Mouse (Mus musculus): ENCODE results near the gene Camk2d. TPM values are rescaled to one million over a fixed set of nuclear protein-coding genes. Genes with fewer than 3 reads are reported as not detected.

Camk2d gene
- 15.7 and 20.6 TPM in 2 replicates for polyA plus RNA-seq (2014; fragmentation: Nextera tagmentation; extraction: Ambion mirVana)

- H3K27ac ChIP-seq (ENCODE audit: low read depth, low read length): peak within 1 kb of the TSS; percentile 94
- no peaks in the 10 kb centered on the region for H3K4me1 ChIP-seq (replicated peaks; ENCODE audit: control insufficient read depth, insufficient read depth, low read length)
- under 1% methylated on average over 16 of the region's 16 CpGs for WGBS
- peak within 1 kb of the TSS; percentile 81 for H3K4me3 ChIP-seq (ENCODE audit: low read depth, low read length)
- H3K36me3 ChIP-seq (ENCODE audit: control insufficient read depth, insufficient read depth, low read length): no peaks in the 10 kb centered on the region
- no peaks in the 10 kb centered on the region for H3K9me3 ChIP-seq (ENCODE audit: control insufficient read depth, low read length)
- peak; percentile 98 for DNase-seq (ENCODE audit: low spot score)
- peak within 1 kb of the TSS; percentile 77 for H3K9ac ChIP-seq (ENCODE audit: low read depth, low read length)
- peak; percentile 93 for ATAC-seq (ENCODE audit: low FRiP score)
- no peaks in the 10 kb centered on the region for H3K27me3 ChIP-seq (ENCODE audit: control insufficient read depth, insufficient read depth, low read length)
- H3K4me2 ChIP-seq (replicated peaks; ENCODE audit: low read depth, low read length): peak within 1 kb of the TSS; percentile 90
Observed at GRCm38 (mm10) chr3:126596086-126596485, at the start of gene Camk2d. Camk2d (plus strand) TSS chr3:126596302.

GRCm38 (mm10) chr3:126547941-126548340, 48.2 kb upstream of the Camk2d start:
- Histone ChIP-seq H3K36me3 (ENCODE audit: control insufficient read depth, insufficient read depth, low read length) (no peaks in the 10 kb centered on the region), H3K9me3 (ENCODE audit: control insufficient read depth, low read length) (no peaks in the 10 kb centered on the region), H3K4me3 (ENCODE audit: low read depth, low read length) (no peak overlapping the region), H3K27me3 (ENCODE audit: control insufficient read depth, insufficient read depth, low read length) (no peaks in the 10 kb centered on the region), H3K4me1 (replicated peaks; ENCODE audit: control insufficient read depth, insufficient read depth, low read length) (no peaks in the 10 kb centered on the region), H3K4me2 (replicated peaks; ENCODE audit: low read depth, low read length) (no peak overlapping the region), H3K27ac (ENCODE audit: low read depth, low read length) (no peak overlapping the region), H3K9ac (ENCODE audit: low read depth, low read length) (no peak overlapping the region)
- ATAC-seq (ENCODE audit: low FRiP score): no peak
- no peak for DNase-seq (ENCODE audit: low spot score)

GRCm38 (mm10) chr3:126563646-126564045, 32.5 kb upstream of the Camk2d start:
- DNase-seq (ENCODE audit: low spot score) (no peak), ATAC-seq (ENCODE audit: low FRiP score) (no peak)
- no peak overlapping the region for H3K27ac ChIP-seq (ENCODE audit: low read depth, low read length)
- no peak overlapping the region for H3K4me3 ChIP-seq (ENCODE audit: low read depth, low read length)
- H3K9ac ChIP-seq (ENCODE audit: low read depth, low read length): no peak overlapping the region
- no peak overlapping the region for H3K4me2 ChIP-seq (replicated peaks; ENCODE audit: low read depth, low read length)
- H3K27me3 ChIP-seq (ENCODE audit: control insufficient read depth, insufficient read depth, low read length): no peaks in the 10 kb centered on the region
- H3K4me1 ChIP-seq (replicated peaks; ENCODE audit: control insufficient read depth, insufficient read depth, low read length): no peaks in the 10 kb centered on the region
- WGBS: 84% methylated on average over 2 of the region's 2 CpGs
- H3K9me3 ChIP-seq (ENCODE audit: control insufficient read depth, low read length): no peaks in the 10 kb centered on the region
- no peaks in the 10 kb centered on the region for H3K36me3 ChIP-seq (ENCODE audit: control insufficient read depth, insufficient read depth, low read length)

GRCm38 (mm10) chr3:126570628-126571027, 25.5 kb upstream of the Camk2d start:
- ATAC-seq (ENCODE audit: low FRiP score): no peak
- H3K9ac ChIP-seq (ENCODE audit: low read depth, low read length): no peak overlapping the region
- DNase-seq (ENCODE audit: low spot score): no peak
- H3K4me1 ChIP-seq (replicated peaks; ENCODE audit: control insufficient read depth, insufficient read depth, low read length): no peaks in the 10 kb centered on the region
- H3K27me3 ChIP-seq (ENCODE audit: control insufficient read depth, insufficient read depth, low read length): no peaks in the 10 kb centered on the region
- H3K27ac ChIP-seq (ENCODE audit: low read depth, low read length): no peak overlapping the region
- H3K9me3 ChIP-seq (ENCODE audit: control insufficient read depth, low read length): no peaks in the 10 kb centered on the region
- H3K4me3 ChIP-seq (ENCODE audit: low read depth, low read length): no peak overlapping the region
- no peaks in the 10 kb centered on the region for H3K36me3 ChIP-seq (ENCODE audit: control insufficient read depth, insufficient read depth, low read length)
- no peak overlapping the region for H3K4me2 ChIP-seq (replicated peaks; ENCODE audit: low read depth, low read length)
- WGBS: 88% methylated on average over 1 of the region's 1 CpGs

GRCm38 (mm10) chr3:126572915-126573314, 23.2 kb upstream of the Camk2d start:
- Histone ChIP-seq H3K9me3 (ENCODE audit: control insufficient read depth, low read length) (no peaks in the 10 kb centered on the region), H3K4me1 (replicated peaks; ENCODE audit: control insufficient read depth, insufficient read depth, low read length) (no peaks in the 10 kb centered on the region), H3K27ac (ENCODE audit: low read depth, low read length) (no peak overlapping the region), H3K36me3 (ENCODE audit: control insufficient read depth, insufficient read depth, low read length) (no peaks in the 10 kb centered on the region), H3K4me3 (ENCODE audit: low read depth, low read length) (no peak overlapping the region), H3K9ac (ENCODE audit: low read depth, low read length) (no peak overlapping the region), H3K27me3 (ENCODE audit: control insufficient read depth, insufficient read depth, low read length) (no peaks in the 10 kb centered on the region), H3K4me2 (replicated peaks; ENCODE audit: low read depth, low read length) (no peak overlapping the region)
- WGBS: 84% methylated on average over 5 of the region's 5 CpGs
- no peak for ATAC-seq (ENCODE audit: low FRiP score)
- DNase-seq (ENCODE audit: low spot score): no peak

GRCm38 (mm10) chr3:126575927-126576326, 20.2 kb upstream of the Camk2d start:
- 51% methylated on average over 2 of the region's 2 CpGs for WGBS

GRCm38 (mm10) chr3:126586134-126586533, 10.0 kb upstream of the Camk2d start:
- no peaks in the 10 kb centered on the region for H3K27me3 ChIP-seq (ENCODE audit: control insufficient read depth, insufficient read depth, low read length)
- DNase-seq (ENCODE audit: low spot score) (no peak), ATAC-seq (ENCODE audit: low FRiP score) (no peak)
- no peak overlapping the region for H3K9ac ChIP-seq (ENCODE audit: low read depth, low read length)
- 90% methylated on average over 3 of the region's 3 CpGs for WGBS
- H3K36me3 ChIP-seq (ENCODE audit: control insufficient read depth, insufficient read depth, low read length): no peaks in the 10 kb centered on the region
- H3K27ac ChIP-seq (ENCODE audit: low read depth, low read length): no peak overlapping the region
- no peaks in the 10 kb centered on the region for H3K9me3 ChIP-seq (ENCODE audit: control insufficient read depth, low read length)
- H3K4me1 ChIP-seq (replicated peaks; ENCODE audit: control insufficient read depth, insufficient read depth, low read length): no peaks in the 10 kb centered on the region
- H3K4me3 ChIP-seq (ENCODE audit: low read depth, low read length): no peak overlapping the region
- no peak overlapping the region for H3K4me2 ChIP-seq (replicated peaks; ENCODE audit: low read depth, low read length)

More at GRCm38 (mm10) chr3:126575927-126576326, 20.2 kb upstream of the Camk2d start:
- ATAC-seq (ENCODE audit: low FRiP score) (no peak), DNase-seq (ENCODE audit: low spot score) (peak; percentile 18)
- H3K4me3 ChIP-seq (ENCODE audit: low read depth, low read length): no peak overlapping the region
- no peaks in the 10 kb centered on the region for H3K27me3 ChIP-seq (ENCODE audit: control insufficient read depth, insufficient read depth, low read length)
- H3K27ac ChIP-seq (ENCODE audit: low read depth, low read length): no peak overlapping the region
- no peaks in the 10 kb centered on the region for H3K4me1 ChIP-seq (replicated peaks; ENCODE audit: control insufficient read depth, insufficient read depth, low read length)
- H3K9ac ChIP-seq (ENCODE audit: low read depth, low read length): no peak overlapping the region
- H3K9me3 ChIP-seq (ENCODE audit: control insufficient read depth, low read length): no peaks in the 10 kb centered on the region
- no peaks in the 10 kb centered on the region for H3K36me3 ChIP-seq (ENCODE audit: control insufficient read depth, insufficient read depth, low read length)
- H3K4me2 ChIP-seq (replicated peaks; ENCODE audit: low read depth, low read length): no peak overlapping the region

GRCm38 (mm10) chr3:126587477-126587876, 8.6 kb upstream of the Camk2d start:
- H3K9me3 ChIP-seq (ENCODE audit: control insufficient read depth, low read length): no peaks in the 10 kb centered on the region
- no peak for ATAC-seq (ENCODE audit: low FRiP score)
- WGBS: 90% methylated on average over 3 of the region's 3 CpGs

GRCm38 (mm10) chr3:126589556-126589955, 6.5 kb upstream of the Camk2d start:
- Histone ChIP-seq H3K4me2 (replicated peaks; ENCODE audit: low read depth, low read length) (no peak overlapping the region), H3K9ac (ENCODE audit: low read depth, low read length) (no peak overlapping the region), H3K36me3 (ENCODE audit: control insufficient read depth, insufficient read depth, low read length) (no peaks in the 10 kb centered on the region), H3K27me3 (ENCODE audit: control insufficient read depth, insufficient read depth, low read length) (no peaks in the 10 kb centered on the region), H3K9me3 (ENCODE audit: control insufficient read depth, low read length) (no peaks in the 10 kb centered on the region), H3K4me1 (replicated peaks; ENCODE audit: control insufficient read depth, insufficient read depth, low read length) (no peaks in the 10 kb centered on the region), H3K4me3 (ENCODE audit: low read depth, low read length) (no peak overlapping the region), H3K27ac (ENCODE audit: low read depth, low read length) (no peak overlapping the region)
- no peak for DNase-seq (ENCODE audit: low spot score)
- ATAC-seq (ENCODE audit: low FRiP score): no peak
- WGBS: 93% methylated on average over 7 of the region's 7 CpGs

More at GRCm38 (mm10) chr3:126587477-126587876, 8.6 kb upstream of the Camk2d start:
- Histone ChIP-seq H3K36me3 (ENCODE audit: control insufficient read depth, insufficient read depth, low read length) (no peaks in the 10 kb centered on the region), H3K4me3 (ENCODE audit: low read depth, low read length) (no peak overlapping the region), H3K4me1 (replicated peaks; ENCODE audit: control insufficient read depth, insufficient read depth, low read length) (no peaks in the 10 kb centered on the region), H3K9ac (ENCODE audit: low read depth, low read length) (no peak overlapping the region), H3K4me2 (replicated peaks; ENCODE audit: low read depth, low read length) (no peak overlapping the region), H3K27me3 (ENCODE audit: control insufficient read depth, insufficient read depth, low read length) (no peaks in the 10 kb centered on the region), H3K27ac (ENCODE audit: low read depth, low read length) (no peak overlapping the region)
- DNase-seq (ENCODE audit: low spot score): no peak

All from hindbrain, embryonic 11.5 days (tissue).